Mouse (Mus musculus) embryo, embryonic 11 days (tissue): ENCODE measurements around the gene 2310011J03Rik.

Source experiments
- DNase-seq: peaks from one replicate; pipeline ENCODE4 v3.0.0-alpha.2; 2015

Gene 2310011J03Rik

GRCm38 (mm10) chr10:80341491-80342304 is 21.4 kb upstream of the 2310011J03Rik start:
- DNase-seq = no peak

- no peak for DNase-seq
Observed at GRCm38 (mm10) chr10:80341026-80341425, 20.7 kb upstream of the 2310011J03Rik start.

GRCm38 (mm10) chr10:80339941-80340750 is 19.8 kb upstream of the 2310011J03Rik start:
- DNase-seq = peak; percentile 89

GRCm38 (mm10) chr10:80336263-80336662 is 15.9 kb upstream of the 2310011J03Rik start:
- no peak for DNase-seq

GRCm38 (mm10) chr10:80332525-80332989 is 12.2 kb upstream of the 2310011J03Rik start:
- DNase-seq = no peak

GRCm38 (mm10) chr10:80331636-80332524 is 11.5 kb upstream of the 2310011J03Rik start:
- DNase-seq = no peak

- DNase-seq = no peak
Observed at GRCm38 (mm10) chr10:80330888-80331287, 10.6 kb upstream of the 2310011J03Rik start.

- no peak for DNase-seq
Observed at GRCm38 (mm10) chr10:80330084-80330483, 9.7 kb upstream of the 2310011J03Rik start.

GRCm38 (mm10) chr10:80329273-80330081 is 9.1 kb upstream of the 2310011J03Rik start, which contains the start of the genes Pcsk4 and Reep6:
Gene Pcsk4 (minus strand): TSS chr10:80329498.
Gene Reep6 (plus strand): TSS chr10:80329953.
- peak; percentile 98 for DNase-seq

GRCm38 (mm10) chr10:80325045-80325444 is 4.7 kb upstream of the 2310011J03Rik start:
- no peak for DNase-seq

GRCm38 (mm10) chr10:80324120-80325037 is 4.0 kb upstream of the 2310011J03Rik start:
- DNase-seq = no peak

- DNase-seq = peak; percentile 69
Observed at GRCm38 (mm10) chr10:80323261-80324119, 3.2 kb upstream of the 2310011J03Rik start.

GRCm38 (mm10) chr10:80322811-80323211 is 2.5 kb upstream of the 2310011J03Rik start:
- peak; percentile 59 for DNase-seq

- DNase-seq = no peak
Observed at GRCm38 (mm10) chr10:80321670-80322581, 1.6 kb upstream of the 2310011J03Rik start.

- no peak for DNase-seq
Observed at GRCm38 (mm10) chr10:80321014-80321669, 805 bp upstream of the 2310011J03Rik start.

GRCm38 (mm10) chr10:80317011-80317410 is 3.3 kb downstream of the 2310011J03Rik start:
- no peak for DNase-seq

GRCm38 (mm10) chr10:80316359-80316781 is 4.0 kb downstream of the 2310011J03Rik start:
- no peak for DNase-seq

- no peak for DNase-seq
Observed at GRCm38 (mm10) chr10:80315315-80315714, 5.0 kb downstream of the 2310011J03Rik start.
